Mouse (Mus musculus): Measurements from ENCODE around the gene Brwd1. TPM values are rescaled to one million over a fixed set of nuclear protein-coding genes. Genes with fewer than 3 reads are reported as not detected.
"Not testable (repeated sequence)": the region's sequence is repeated elsewhere in the genome, so short reads cannot be mapped to it uniquely, and the experiment has no call there.

Brwd1 gene
- total RNA-seq, 2 experiments from 2014 or later, result 106 to 121 TPM

GRCm38 (mm10) chr16:95996156-95996555 lies 86.2 kb downstream of the Brwd1 start:
- intact Hi-C loops (cut with DNase I), result no loop called here
- no peak for DNase-seq (ENCODE audit: extremely low spot score in 1 of 2, low spot score in 2 of 2)

- intact Hi-C loops (cut with DNase I); DNase-seq (ENCODE audit: extremely low spot score in 1 of 2, low spot score in 2 of 2): not testable (repeated sequence)
These were observed 87.8 kb downstream of the Brwd1 start for GRCm38 (mm10) chr16:95994576-95994975.

GRCm38 (mm10) chr16:95992596-95992995 lies 89.7 kb downstream of the Brwd1 start:
- intact Hi-C loops (cut with DNase I), result no loop called here

GRCm38 (mm10) chr16:95991122-95991900 lies 91.0 kb downstream of the Brwd1 start:
- DNase-seq (ENCODE audit: extremely low spot score in 1 of 2, low spot score in 2 of 2), result no peak
- intact Hi-C loops (cut with DNase I), result no loop called here

More at GRCm38 (mm10) chr16:95992596-95992995, 89.7 kb downstream of the Brwd1 start:
- DNase-seq (ENCODE audit: extremely low spot score in 1 of 2, low spot score in 2 of 2), result no peak

- peak; percentile 94 to 97 for DNase-seq (ENCODE audit: extremely low spot score in 1 of 2, low spot score in 2 of 2)
- intact Hi-C loops (cut with DNase I), result no loop called here
These were observed 91.7 kb downstream of the Brwd1 start, which contains the start of gene Psmg1 for GRCm38 (mm10) chr16:95990462-95991121. Gene Psmg1, minus strand, starts transcription at chr16:95990960.

GRCm38 (mm10) chr16:95984911-95985310 lies 97.4 kb downstream of the Brwd1 start:
- intact Hi-C loops (cut with DNase I), result no loop called here
- no peak for DNase-seq (ENCODE audit: extremely low spot score in 1 of 2, low spot score in 2 of 2)

- intact Hi-C loops (cut with DNase I), result no loop called here
- no peak for DNase-seq (ENCODE audit: extremely low spot score in 1 of 2, low spot score in 2 of 2)
These were observed 98.7 kb downstream of the Brwd1 start for GRCm38 (mm10) chr16:95983601-95984000.

GRCm38 (mm10) chr16:95970841-95971240 lies 111.5 kb downstream of the Brwd1 start:
- intact Hi-C loops (cut with DNase I), result no loop called here
- DNase-seq (ENCODE audit: extremely low spot score in 1 of 2, low spot score in 2 of 2), result no peak

GRCm38 (mm10) chr16:95967455-95967854 lies 114.9 kb downstream of the Brwd1 start:
- intact Hi-C loops (cut with DNase I), result loop anchor here (10.0 kb wide), 1 partner anchor 773 kb away; no protein-coding TSS in a partner anchor

GRCm38 (mm10) chr16:95964427-95965023 lies 117.8 kb downstream of the Brwd1 start:
- intact Hi-C loops (cut with DNase I), result loop anchor here (2.0 to 10.0 kb wide), 3 partner anchors 497 to 770 kb away; no protein-coding TSS in a partner anchor
- no peak for DNase-seq (ENCODE audit: extremely low spot score in 1 of 2, low spot score in 2 of 2)

More at GRCm38 (mm10) chr16:95967455-95967854, 114.9 kb downstream of the Brwd1 start:
- no peak for DNase-seq (ENCODE audit: extremely low spot score in 1 of 2, low spot score in 2 of 2)

- DNase-seq (ENCODE audit: extremely low spot score in 1 of 2, low spot score in 2 of 2), result not testable (repeated sequence)
- intact Hi-C loops (cut with DNase I), result loop anchor here (5.0 to 10.0 kb wide), 2 partner anchors 494 to 767 kb away; no protein-coding TSS in a partner anchor
These were observed 120.8 kb downstream of the Brwd1 start for GRCm38 (mm10) chr16:95961484-95961883.

GRCm38 (mm10) chr16:95960689-95961088 lies 121.6 kb downstream of the Brwd1 start:
- not testable (repeated sequence) for DNase-seq (ENCODE audit: extremely low spot score in 1 of 2, low spot score in 2 of 2)
- intact Hi-C loops (cut with DNase I), result loop anchor here (5.0 to 10.0 kb wide), 2 partner anchors 493 to 766 kb away; no protein-coding TSS in a partner anchor

- intact Hi-C loops (cut with DNase I), result no loop called here
- no peak for DNase-seq (ENCODE audit: extremely low spot score in 1 of 2, low spot score in 2 of 2)
These were observed 124.2 kb downstream of the Brwd1 start for GRCm38 (mm10) chr16:95958080-95958479.

- intact Hi-C loops (cut with DNase I), result no loop called here
- DNase-seq (ENCODE audit: extremely low spot score in 1 of 2, low spot score in 2 of 2), result no peak
These were observed 125.7 kb downstream of the Brwd1 start for GRCm38 (mm10) chr16:95956618-95957017.

- intact Hi-C loops (cut with DNase I), result no loop called here
- DNase-seq (ENCODE audit: extremely low spot score in 1 of 2, low spot score in 2 of 2), result no peak
These were observed 126.5 kb downstream of the Brwd1 start for GRCm38 (mm10) chr16:95955716-95956346.

- DNase-seq (ENCODE audit: extremely low spot score in 1 of 2, low spot score in 2 of 2), result no peak
- intact Hi-C loops (cut with DNase I), result no loop called here
These were observed 128.0 kb downstream of the Brwd1 start for GRCm38 (mm10) chr16:95954341-95954740.

GRCm38 (mm10) chr16:95953159-95953650 lies 129.1 kb downstream of the Brwd1 start:
- intact Hi-C loops (cut with DNase I), result no loop called here
- DNase-seq (ENCODE audit: extremely low spot score in 1 of 2, low spot score in 2 of 2), result no peak

- DNase-seq (ENCODE audit: extremely low spot score in 1 of 2, low spot score in 2 of 2), result no peak
- intact Hi-C loops (cut with DNase I), result no loop called here
These were observed 130.9 kb downstream of the Brwd1 start for GRCm38 (mm10) chr16:95951471-95951870.

All from left cerebral cortex, postnatal 10 days (tissue).